Mouse (Mus musculus) ovary, postnatal 36 days (tissue): Measurements from ENCODE around the gene Serpina1f.
"Not testable (repeated sequence)": the region's sequence is repeated elsewhere in the genome, so short reads cannot be mapped to it uniquely, and the experiment has no call there.

ENCODE experiments used
- DNase-seq: peaks from one replicate; pipeline ENCODE4 v3.0.0; 2022; ENCODE audit warnings: low spot score, mixed read lengths

Gene Serpina1f

GRCm38 (mm10) chr12:103695429-103695828, at the start of gene Serpina1f:
Gene Serpina1f, minus strand, starts transcription at chr12:103695529.
- no peak for DNase-seq

- not testable (repeated sequence) for DNase-seq
These were observed 42.7 kb upstream of the Serpina1f start for GRCm38 (mm10) chr12:103737791-103738580.

- DNase-seq, result not testable (repeated sequence)
These were observed 40.2 kb upstream of the Serpina1f start for GRCm38 (mm10) chr12:103735566-103735965.

- DNase-seq, result not testable (repeated sequence)
These were observed 39.8 kb upstream of the Serpina1f start for GRCm38 (mm10) chr12:103735101-103735500.

- peak; percentile 27 for DNase-seq
These were observed 16.2 kb upstream of the Serpina1f start for GRCm38 (mm10) chr12:103711537-103711936.

GRCm38 (mm10) chr12:103710405-103710804, 15.1 kb upstream of the Serpina1f start:
- DNase-seq, result no peak

GRCm38 (mm10) chr12:103706113-103706512, 10.8 kb upstream of the Serpina1f start:
- DNase-seq, result no peak

GRCm38 (mm10) chr12:103705547-103705946, 10.2 kb upstream of the Serpina1f start:
- DNase-seq, result no peak

GRCm38 (mm10) chr12:103700144-103700750, 4.9 kb upstream of the Serpina1f start:
- DNase-seq, result no peak

- DNase-seq, result peak; percentile 30
These were observed 7.0 kb downstream of the Serpina1f start for GRCm38 (mm10) chr12:103688221-103688814.

GRCm38 (mm10) chr12:103687021-103687420, 8.3 kb downstream of the Serpina1f start:
- no peak for DNase-seq

GRCm38 (mm10) chr12:103686050-103686449, 9.3 kb downstream of the Serpina1f start:
- no peak for DNase-seq

- no peak for DNase-seq
These were observed 9.9 kb downstream of the Serpina1f start for GRCm38 (mm10) chr12:103685386-103685785.

- DNase-seq, result no peak
These were observed 11.6 kb downstream of the Serpina1f start for GRCm38 (mm10) chr12:103683775-103684174.

- DNase-seq, result no peak
These were observed 13.6 kb downstream of the Serpina1f start for GRCm38 (mm10) chr12:103681739-103682138.

- DNase-seq, result no peak
These were observed 14.2 kb downstream of the Serpina1f start for GRCm38 (mm10) chr12:103681169-103681568.

GRCm38 (mm10) chr12:103679853-103680252, 15.5 kb downstream of the Serpina1f start:
- DNase-seq, result not testable (repeated sequence)

- no peak for DNase-seq
These were observed 19.3 kb downstream of the Serpina1f start, which contains the start of gene Serpina16 for GRCm38 (mm10) chr12:103676039-103676438. Gene Serpina16, minus strand, starts transcription at chr12:103676139.

GRCm38 (mm10) chr12:103673179-103673578, 22.1 kb downstream of the Serpina1f start:
- no peak for DNase-seq

- DNase-seq, result no peak
These were observed 23.8 kb downstream of the Serpina1f start for GRCm38 (mm10) chr12:103671483-103671882.

GRCm38 (mm10) chr12:103670964-103671363, 24.4 kb downstream of the Serpina1f start:
- DNase-seq, result no peak

- DNase-seq, result peak; percentile 41
These were observed 25.0 kb downstream of the Serpina1f start for GRCm38 (mm10) chr12:103670344-103670743.

- no peak for DNase-seq
These were observed 30.0 kb downstream of the Serpina1f start for GRCm38 (mm10) chr12:103665286-103665685.
